Mouse (Mus musculus) hindbrain, embryonic 11.5 days (tissue): ENCODE measurements around the gene Eci1. TPM values are rescaled to one million over a fixed set of nuclear protein-coding genes. Genes with fewer than 3 reads are reported as not detected.
"Not testable (repeated sequence)": the region's sequence is repeated elsewhere in the genome, so short reads cannot be mapped to it uniquely, and the experiment has no call there.

ENCODE experiments used
- ATAC-seq: fragments of 200-750 bp; cut with Nextera tagmentation; 2 replicates; pipeline ENCODE4 v1.8.0; 2017; ENCODE audit warnings: mild to moderate bottlenecking, moderate TSS enrichment, moderate library complexity; ENCODE audit not compliant: low FRiP score
- DNase-seq: peaks from one replicate; pipeline ENCODE4 v3.0.0-alpha.2; 2015; ENCODE audit warnings: low spot score
- H3K27ac ChIP-seq: fragments of 300-500 bp; sonication (generic); 2 replicates; pipeline ENCODE4 v1.5.1; 2014; ENCODE audit warnings: mild to moderate bottlenecking, low read depth, low read length
- H3K27me3 ChIP-seq: fragments of 300-500 bp; sonication (generic); 2 replicates; pipeline ENCODE4 v1.6.1; 2014; ENCODE audit warnings: mild to moderate bottlenecking, low read length, moderate library complexity, mixed read lengths; ENCODE audit not compliant: control insufficient read depth, insufficient read depth
- H3K36me3 ChIP-seq: fragments of 300-500 bp; sonication (generic); 2 replicates; pipeline ENCODE4 v1.6.1; 2014; ENCODE audit warnings: mild to moderate bottlenecking, low read length, moderate library complexity, mixed read lengths; ENCODE audit not compliant: control insufficient read depth, insufficient read depth
- H3K4me1 ChIP-seq: fragments of 300-500 bp; sonication (generic); replicated peaks from 2 replicates; pipeline ENCODE4 v1.6.1; 2014; ENCODE audit warnings: low read length, mixed read lengths; ENCODE audit not compliant: control insufficient read depth, insufficient read depth
- H3K4me2 ChIP-seq: fragments of 300-500 bp; sonication (generic); replicated peaks from 2 replicates; pipeline ENCODE4 v1.6.1; 2014; ENCODE audit warnings: mild to moderate bottlenecking, low read depth, low read length
- H3K4me3 ChIP-seq: fragments of 300-500 bp; sonication (generic); 2 replicates; pipeline ENCODE4 v1.5.1; 2014; ENCODE audit warnings: low read depth, low read length
- H3K9ac ChIP-seq: fragments of 300-500 bp; sonication (generic); 2 replicates; pipeline ENCODE4 v1.6.1; 2014; ENCODE audit warnings: low read depth, low read length
- H3K9me3 ChIP-seq: fragments of 300-500 bp; sonication (generic); 2 replicates; pipeline ENCODE4 v1.6.1; 2016; ENCODE audit warnings: low read length; ENCODE audit not compliant: control insufficient read depth
- WGBS: fragments of 180-500 bp; shearing (Covaris S2); extraction: QIAGEN DNeasy Blood & Tissue Kit; methylation state at CpG from one replicate; pipeline ENCODE4 v1.1.7; 2014; 5-methylcytosine and 5-hydroxymethylcytosine counted together
- polyA plus RNA-seq: library from polyadenylated mRNA; unstranded; fragments of >200 nt; fragmentation: Nextera tagmentation; extraction: Ambion mirVana; gene quantifications from 2 replicates; pipeline ENCODE4 v1.2.1, GENCODE M21; 2014

Gene Eci1
- polyA plus RNA-seq, 1 experiment from 2014 or later: 63.9 TPM

DNA sequence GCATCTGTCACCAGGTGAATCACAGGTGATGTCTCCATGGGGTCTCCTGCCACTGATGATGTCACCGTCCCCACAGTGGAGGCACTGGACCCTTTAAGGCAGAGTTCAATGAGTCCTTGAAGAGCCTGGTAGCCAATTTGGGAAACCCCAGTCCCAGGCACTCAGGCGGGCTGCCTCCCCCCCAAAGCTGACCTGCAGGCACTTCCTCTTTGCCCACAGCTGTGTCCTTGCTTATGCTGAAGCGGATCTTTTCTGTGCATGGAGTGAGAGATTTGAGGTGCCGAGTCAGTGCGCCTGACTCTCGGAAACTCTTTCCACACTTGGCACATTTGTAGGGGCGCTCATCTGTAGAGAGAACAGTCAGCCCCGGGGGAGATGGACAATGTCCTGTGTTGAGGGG, 20.1 kb downstream of the Eci1 start:
- ATAC-seq (no peak), DNase-seq (no peak)
- Histone ChIP-seq H3K4me3 (no peak overlapping the region), H3K27me3 (no peaks in the 10 kb centered on the region), H3K9me3 (no peaks in the 10 kb centered on the region), H3K27ac (no peak overlapping the region), H3K4me2 (no peak overlapping the region), H3K36me3 (peaks cover 18% of the 10 kb centered on the region; the same call in 1 of the 2 replicates), H3K4me1 (no peaks in the 10 kb centered on the region), H3K9ac (no peak overlapping the region)
- WGBS: 90% methylated on average over 8 of the region's 8 CpGs

- ATAC-seq (no peak), DNase-seq (no peak)
- WGBS: 92% methylated on average over 6 of the region's 6 CpGs
- H3K4me2 ChIP-seq: no peak overlapping the region
- no peak overlapping the region for H3K27ac ChIP-seq
- no peaks in the 10 kb centered on the region for H3K27me3 ChIP-seq
- peaks cover 13% of the 10 kb centered on the region; the same call in 1 of the 2 replicates for H3K36me3 ChIP-seq
- H3K4me3 ChIP-seq: no peak overlapping the region
- H3K4me1 ChIP-seq: 0 out of 2 replicates have a peak, but pooled peaks cover 2% of the 10 kb centered on the region
- H3K9me3 ChIP-seq: no peaks in the 10 kb centered on the region
- H3K9ac ChIP-seq: no peak overlapping the region
Measured at GRCm38 (mm10) chr17:24449507-24449906, 23.1 kb downstream of the Eci1 start.

GRCm38 (mm10) chr17:24451220-24451619, 24.8 kb downstream of the Eci1 start:
- no peaks in the 10 kb centered on the region for H3K27me3 ChIP-seq
- no peak overlapping the region for H3K4me3 ChIP-seq
- 0 out of 2 replicates have a peak, but pooled peaks cover 2% of the 10 kb centered on the region for H3K4me1 ChIP-seq
- WGBS: 97% methylated on average over 6 of the region's 6 CpGs
- no peak for ATAC-seq
- no peaks in the 10 kb centered on the region for H3K9me3 ChIP-seq
- H3K4me2 ChIP-seq: no peak overlapping the region
- H3K9ac ChIP-seq: no peak overlapping the region
- H3K27ac ChIP-seq: no peak overlapping the region
- no peak for DNase-seq
- 0 out of 2 replicates have a peak, but pooled peaks cover 11% of the 10 kb centered on the region for H3K36me3 ChIP-seq

DNA sequence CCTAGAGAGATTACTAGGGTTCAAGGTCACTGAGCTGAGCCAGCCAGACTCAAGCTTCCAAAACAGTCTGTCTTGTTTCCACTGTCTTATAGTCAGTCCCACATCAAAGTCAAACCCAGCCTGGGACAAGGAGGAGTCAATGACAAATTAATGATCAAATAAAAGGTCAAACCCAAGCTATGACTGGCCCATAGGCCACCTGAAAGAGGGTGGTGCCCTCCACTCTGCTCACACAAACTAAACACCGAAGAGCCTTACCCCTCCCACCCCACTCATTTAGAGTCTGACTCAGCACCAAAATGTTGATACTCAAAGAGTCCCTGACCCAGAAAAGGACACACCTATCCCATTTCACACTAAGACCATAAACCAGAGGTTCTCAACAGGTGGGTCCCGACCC, 26.9 kb downstream of the Eci1 start:
- no peak overlapping the region for H3K4me2 ChIP-seq
- no peak overlapping the region for H3K9ac ChIP-seq
- no peaks in the 10 kb centered on the region for H3K36me3 ChIP-seq
- ATAC-seq (no peak), DNase-seq (no peak)
- 0 out of 2 replicates have a peak, but pooled peaks cover 2% of the 10 kb centered on the region for H3K4me1 ChIP-seq
- H3K4me3 ChIP-seq: no peak overlapping the region
- no peaks in the 10 kb centered on the region for H3K9me3 ChIP-seq
- WGBS: 94% methylated on average over 2 of the region's 2 CpGs
- no peak overlapping the region for H3K27ac ChIP-seq
- no peaks in the 10 kb centered on the region for H3K27me3 ChIP-seq

DNA sequence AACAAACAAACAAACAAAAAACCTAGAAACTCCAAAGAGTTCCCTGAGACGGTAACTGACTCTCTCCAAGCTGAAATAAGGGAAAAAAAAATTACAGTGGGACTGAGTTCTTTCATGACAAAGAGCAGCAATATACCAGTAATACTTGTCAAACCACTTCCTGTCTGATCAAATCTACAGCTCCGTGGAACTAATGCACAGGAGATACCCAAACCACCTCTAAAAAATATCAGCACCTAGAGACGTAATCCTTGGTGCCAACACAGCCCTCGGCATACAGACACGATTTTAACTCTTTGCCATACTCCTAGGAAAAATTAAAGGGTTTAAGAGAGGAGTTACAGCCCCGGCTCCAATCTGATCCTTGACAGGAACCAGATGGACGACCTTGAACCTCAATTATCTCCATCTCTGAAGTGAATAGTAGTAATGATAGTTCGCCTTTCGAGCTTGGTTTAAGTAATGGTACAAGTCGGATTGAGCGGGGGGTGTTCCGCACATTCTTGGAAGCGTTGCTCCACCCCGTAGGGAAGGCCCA, 27.8 kb downstream of the Eci1 start:
- Histone ChIP-seq H3K36me3 (no peaks in the 10 kb centered on the region), H3K9ac (peak overlapping the region; percentile 90), H3K27ac (peak overlapping the region; percentile 86), H3K4me2 (peak overlapping the region; percentile 80), H3K27me3 (no peaks in the 10 kb centered on the region), H3K4me1 (0 out of 2 replicates have a peak, but pooled peaks cover 2% of the 10 kb centered on the region), H3K9me3 (no peaks in the 10 kb centered on the region), H3K4me3 (peak overlapping the region; percentile 90)
- WGBS: 13% methylated on average over 14 of the region's 14 CpGs
- ATAC-seq (no peak; the same call in 1 of the 2 replicates), DNase-seq (no peak)

GRCm38 (mm10) chr17:24454756-24455522, 28.5 kb downstream of the Eci1 start:
- peak; percentile 99 for DNase-seq
- Histone ChIP-seq H3K9me3 (no peaks in the 10 kb centered on the region), H3K4me2 (peak overlapping the region; percentile 80), H3K9ac (peak overlapping the region; percentile 90), H3K4me1 (0 out of 2 replicates have a peak, but pooled peaks cover 2% of the 10 kb centered on the region), H3K27me3 (no peaks in the 10 kb centered on the region), H3K27ac (peak overlapping the region; percentile 86), H3K4me3 (peak overlapping the region; percentile 90), H3K36me3 (no peaks in the 10 kb centered on the region)
- under 1% methylated on average over 67 of the region's 67 CpGs for whole genome bisulfite sequencing
- peak; percentile 93 for ATAC-seq

DNA sequence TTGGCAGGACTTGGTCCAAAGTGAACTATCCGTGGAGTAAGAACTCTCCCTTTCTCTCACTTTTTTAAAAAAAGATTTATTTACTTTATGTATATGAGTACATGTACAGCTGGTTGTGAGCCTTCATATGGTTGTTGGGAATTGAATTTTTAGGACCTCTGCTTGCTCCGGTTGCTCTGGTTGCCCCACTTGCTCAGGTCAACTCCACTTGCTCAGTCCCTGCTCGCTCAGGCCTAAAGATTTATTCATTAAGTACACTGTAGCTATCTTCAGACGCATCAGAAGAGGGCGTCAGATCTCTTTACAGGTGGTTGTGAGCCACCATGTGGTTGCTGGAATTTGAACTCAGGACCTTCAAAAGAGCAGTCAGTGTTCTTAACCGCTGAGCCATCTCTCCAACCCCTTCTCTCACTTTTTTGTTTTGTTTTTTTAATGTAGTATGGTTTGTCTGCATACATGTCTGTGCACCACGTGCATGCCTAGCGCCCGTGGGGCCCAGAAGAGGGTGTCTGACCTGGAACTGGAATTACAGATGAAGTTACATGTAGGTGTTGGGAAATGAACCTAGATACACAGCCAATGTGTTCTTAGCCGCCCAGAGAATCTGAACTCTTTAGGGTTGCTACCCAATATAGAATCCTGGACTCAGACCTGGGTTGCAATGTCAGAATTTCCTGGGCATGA, 29.2 kb downstream of the Eci1 start:
- 52% methylated on average over 10 of the region's 10 CpGs for WGBS
- H3K4me3 ChIP-seq: not testable (repeated sequence)

GRCm38 (mm10) chr17:24461580-24461979, 35.1 kb downstream of the Eci1 start:
- Histone ChIP-seq H3K4me2 (no peak overlapping the region), H3K4me3 (no peak overlapping the region), H3K36me3 (no peaks in the 10 kb centered on the region), H3K9ac (no peak overlapping the region), H3K27ac (no peak overlapping the region), H3K4me1 (no peaks in the 10 kb centered on the region), H3K9me3 (no peaks in the 10 kb centered on the region), H3K27me3 (no peaks in the 10 kb centered on the region)
- 77% methylated on average over 2 of the region's 2 CpGs for WGBS
- DNase-seq (peak; percentile 51), ATAC-seq (no peak)

More for the DNA sequence above, 29.2 kb downstream of the Eci1 start:
- H3K4me2 ChIP-seq, H3K27ac ChIP-seq, DNase-seq, H3K4me1 ChIP-seq, H3K27me3 ChIP-seq, H3K9ac ChIP-seq, H3K36me3 ChIP-seq, H3K9me3 ChIP-seq: not testable (repeated sequence)
- ATAC-seq: peak; percentile 9; the same call in 1 of the 2 replicates
